Mouse (Mus musculus): ENCODE data around the gene Xrcc2. TPM values are rescaled to one million over a fixed set of nuclear protein-coding genes. Genes with fewer than 3 reads are reported as not detected.
A peak's percentile ranks its signal among the peaks of the same experiment; 100 is the strongest.

Gene Xrcc2
- total RNA-seq, 2 experiments from 2014 or later = 5.1 to 7.5 TPM

DNA sequence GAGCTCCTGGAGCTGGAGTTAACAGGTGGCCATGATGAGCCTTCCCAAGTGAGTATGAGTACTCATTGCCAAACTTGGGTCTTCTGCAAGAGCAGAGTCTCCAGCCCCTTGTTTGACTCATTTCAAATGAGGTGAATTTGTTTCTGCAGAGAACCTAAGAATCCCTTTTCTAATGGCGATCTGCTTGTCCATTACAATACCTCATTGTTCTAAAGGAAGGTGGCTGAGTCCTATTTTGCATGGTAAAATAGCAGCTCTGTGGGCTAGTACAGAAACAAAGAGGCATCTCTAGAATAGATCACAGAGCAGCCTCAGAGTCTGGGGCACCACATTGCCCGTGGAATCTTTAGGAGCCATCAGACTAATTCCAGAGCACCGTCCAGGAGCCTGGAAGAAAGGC, 34.6 kb downstream of the Xrcc2 start:
- DNase-seq = no peak

DNA sequence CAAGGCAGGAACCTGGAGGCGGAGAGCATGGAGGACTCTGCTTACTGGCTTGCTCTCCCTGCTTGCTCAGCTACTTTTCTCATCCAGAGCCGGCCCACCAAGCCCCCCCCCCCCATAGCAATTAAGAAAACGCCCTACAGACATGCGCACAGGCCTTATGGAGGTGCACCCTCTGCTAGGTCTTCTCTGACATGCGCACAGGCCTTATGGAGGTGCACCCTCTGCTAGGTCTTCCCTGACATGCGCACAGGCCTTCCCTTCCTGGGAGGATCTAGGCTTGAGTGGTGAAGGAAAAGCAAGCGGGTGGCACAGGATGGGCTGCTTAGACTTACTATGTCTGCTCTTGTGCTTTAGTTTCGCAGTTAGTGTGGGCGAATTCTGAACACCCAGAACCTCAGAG, 37.3 kb downstream of the Xrcc2 start:
- no peak for DNase-seq

GRCm38 (mm10) chr5:25666684-25667083, 38.9 kb downstream of the Xrcc2 start:
- DNase-seq = no peak

DNA sequence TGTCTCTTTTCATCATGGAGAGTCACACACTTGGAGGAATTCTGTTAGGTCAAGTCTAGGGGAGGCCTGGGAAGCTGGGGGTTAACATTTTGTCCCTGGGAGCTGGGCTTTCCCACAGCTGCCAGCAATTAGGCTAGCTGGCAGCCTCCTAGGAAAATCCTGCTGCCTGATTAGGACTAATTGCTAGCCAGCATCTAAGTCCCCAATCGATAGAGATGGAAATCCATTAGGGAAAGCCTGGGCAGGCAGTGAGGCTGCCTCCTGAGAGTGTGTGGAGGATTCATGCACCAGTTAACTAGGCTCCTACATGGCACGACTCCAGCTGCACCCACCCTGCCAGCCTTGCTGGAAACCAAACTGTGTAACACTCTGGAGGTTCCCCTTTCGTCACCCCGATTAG, 39.5 kb downstream of the Xrcc2 start:
- DNase-seq = peak; percentile 38

- DNase-seq = no peak
Observed at GRCm38 (mm10) chr5:25665516-25665915, 40.1 kb downstream of the Xrcc2 start.

GRCm38 (mm10) chr5:25663165-25663564, 42.5 kb downstream of the Xrcc2 start:
- DNase-seq = no peak

GRCm38 (mm10) chr5:25654578-25654987, 51.0 kb downstream of the Xrcc2 start:
- peak; percentile 26 for DNase-seq

GRCm38 (mm10) chr5:25653377-25653776, 52.2 kb downstream of the Xrcc2 start:
- no peak for DNase-seq

DNA sequence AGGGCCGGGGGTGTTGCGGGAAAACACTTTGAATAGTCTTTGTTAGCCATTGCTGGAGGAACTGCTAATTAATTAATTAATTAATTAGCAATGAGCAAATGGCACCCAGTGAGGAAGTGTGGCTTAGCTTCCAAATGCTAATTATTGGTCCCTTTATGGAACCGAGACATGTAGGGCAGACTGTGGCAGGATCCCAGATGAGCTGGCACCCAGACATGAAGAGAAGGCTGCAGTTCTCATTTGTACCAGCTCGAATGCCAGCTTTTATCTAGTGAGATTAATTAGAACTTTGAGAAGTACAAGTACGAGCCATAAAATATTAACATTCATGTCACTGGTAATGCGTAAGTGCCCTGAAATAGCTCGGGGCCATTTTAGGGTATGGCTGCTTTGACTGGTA, 53.2 kb downstream of the Xrcc2 start:
- DNase-seq = no peak

DNA sequence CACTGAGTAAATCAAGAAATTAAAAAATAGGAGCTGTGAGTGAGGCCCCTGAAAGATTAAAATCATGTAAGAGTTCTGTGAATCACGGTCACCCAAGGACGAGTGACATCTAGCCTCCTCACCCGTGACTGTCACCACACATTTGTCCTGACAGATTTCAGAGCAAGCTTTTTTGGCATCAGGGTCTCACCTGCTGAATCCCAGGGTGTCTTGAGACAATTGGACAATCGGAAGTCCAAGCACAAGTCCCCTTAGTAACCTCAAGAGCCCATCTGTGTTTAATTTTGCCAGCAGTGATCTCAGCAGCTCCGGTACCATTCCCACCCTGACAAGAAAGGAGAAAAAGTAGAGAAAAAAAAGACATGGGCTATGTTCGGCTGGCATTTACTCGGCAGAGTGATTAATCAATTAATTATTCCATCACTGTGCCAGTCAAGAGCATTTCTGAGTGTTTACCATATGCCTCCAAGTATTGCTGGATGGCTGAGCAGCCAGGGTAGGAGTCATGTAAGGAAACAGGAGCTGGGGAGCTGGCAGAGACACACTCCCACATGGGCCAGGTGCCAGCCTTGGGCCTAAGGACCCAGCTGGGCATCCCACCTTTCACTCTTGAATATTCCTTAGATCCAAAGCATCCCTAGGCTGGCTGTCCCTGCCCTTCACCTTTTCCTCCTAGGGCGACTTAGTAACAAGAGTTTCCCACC, 59.8 kb downstream of the Xrcc2 start:
- no peak for DNase-seq

- DNase-seq = no peak
Observed at GRCm38 (mm10) chr5:25644509-25644908, 61.1 kb downstream of the Xrcc2 start.

DNA sequence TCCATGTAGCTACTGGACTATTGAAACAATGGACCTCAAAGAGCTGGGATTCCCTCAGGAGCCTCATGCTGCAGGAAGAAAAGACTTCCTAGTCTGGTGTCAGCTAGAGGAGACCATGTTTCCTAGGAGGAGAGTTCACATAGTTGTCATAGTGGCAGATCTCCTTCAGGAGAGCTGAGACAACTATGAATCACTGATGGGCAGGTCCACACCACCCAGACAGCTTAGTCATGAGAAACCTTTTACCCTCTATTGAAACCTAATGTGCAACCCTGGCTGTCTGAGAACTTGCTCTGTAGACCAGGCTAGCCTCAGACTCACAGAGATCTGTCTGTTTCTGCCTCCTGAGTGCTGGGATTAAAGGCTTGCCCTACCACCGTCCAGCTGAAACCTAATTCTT, 62.9 kb downstream of the Xrcc2 start:
- DNase-seq = no peak

Other genes with a start within 250 kb of the Xrcc2 start
- gene Kmt2c, start 207.0 kb downstream of the Xrcc2 start, total RNA-seq (2021) = 10 to 100 TPM; 40.3 to 58.9 TPM
- not detected for gene Cct8l1, start 189.8 kb downstream of the Xrcc2 start, total RNA-seq (2021)
- gene Actr3b, start 54.2 kb upstream of the Xrcc2 start, total RNA-seq (2021) = 1 to 10 TPM; 7.2 to 7.7 TPM
- under 1 TPM in 1 of 2 experiments, not detected in 1; 0.12 TPM for gene Gm21663, start 236.6 kb upstream of the Xrcc2 start, total RNA-seq (2021)
- gene Gm21671, start 248.6 kb upstream of the Xrcc2 start, total RNA-seq (2021) = not detected